Mouse (Mus musculus): ENCODE data around the gene Sez6l2. TPM values are rescaled to one million over a fixed set of nuclear protein-coding genes. Genes with fewer than 3 reads are reported as not detected.

Gene Sez6l2
- polyA plus RNA-seq, 1 experiment = not detected

DNA sequence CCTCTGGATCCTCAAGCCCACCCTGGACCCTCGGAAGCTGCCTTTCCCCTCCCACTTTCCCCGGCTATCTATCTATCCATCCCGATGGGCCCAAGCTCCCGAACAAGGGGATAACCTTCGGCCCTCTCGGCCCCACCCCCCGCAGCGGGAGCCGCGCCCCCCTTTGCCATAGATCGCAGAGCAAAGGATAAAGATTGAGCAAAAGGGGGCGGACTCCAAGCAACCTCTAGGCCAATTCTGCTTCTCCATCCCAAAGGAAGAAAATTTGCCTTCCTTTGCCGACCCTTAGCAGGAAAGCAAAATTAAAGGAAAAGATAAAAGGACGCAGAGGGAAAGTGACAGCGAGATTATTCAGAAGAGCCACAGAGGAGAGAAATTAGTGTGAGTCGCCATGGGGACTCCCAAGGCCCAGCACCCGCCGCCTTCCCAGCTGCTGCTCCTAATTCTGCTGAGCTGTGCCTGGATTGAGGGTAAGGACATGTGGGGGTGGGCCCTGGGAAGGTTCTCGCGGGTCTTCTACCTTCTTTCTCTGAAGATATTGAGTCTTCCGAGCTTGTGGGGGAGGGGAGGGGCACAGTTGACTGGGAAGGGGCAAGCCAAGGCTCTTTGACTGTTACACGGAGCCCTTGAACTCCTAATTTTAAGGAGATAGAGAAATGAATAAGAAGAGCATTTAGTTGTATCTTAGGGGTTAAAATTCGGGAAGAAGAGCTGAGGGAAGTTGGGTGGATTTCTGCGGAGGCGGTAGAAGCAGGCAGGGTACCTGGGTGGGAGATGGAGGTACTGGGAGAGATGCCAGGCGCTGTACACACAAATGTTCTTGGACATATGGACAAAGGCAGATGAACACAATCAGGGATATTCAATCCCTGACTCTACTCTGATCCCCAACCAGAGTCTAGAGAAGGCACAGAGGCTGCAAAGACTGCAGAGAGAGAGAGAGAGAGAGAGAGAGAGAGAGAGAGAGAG lies 568 bp downstream of the Sez6l2 start:
- WGBS = 2% methylated on average over 26 of the region's 26 CpGs
- Histone ChIP-seq H3K27ac (ENCODE audit: insufficient read depth, low read depth, low read length) (peak overlapping the region; percentile 95), H3K4me3 (ENCODE audit: insufficient read depth, low read depth, low read length) (peak overlapping the region; percentile 81), H3K4me1 (ENCODE audit: control insufficient read depth, insufficient read depth, low read length) (peaks cover 43% of the 10 kb centered on the region)
- TF ChIP-seq POLR2A (IDR thresholded peaks at IDR 0.05; ENCODE audit: insufficient read depth, low read depth, low read length) (no peak), CTCF (IDR thresholded peaks at IDR 0.05; ENCODE audit: insufficient read depth, low read depth, low read length) (no peak)

DNA sequence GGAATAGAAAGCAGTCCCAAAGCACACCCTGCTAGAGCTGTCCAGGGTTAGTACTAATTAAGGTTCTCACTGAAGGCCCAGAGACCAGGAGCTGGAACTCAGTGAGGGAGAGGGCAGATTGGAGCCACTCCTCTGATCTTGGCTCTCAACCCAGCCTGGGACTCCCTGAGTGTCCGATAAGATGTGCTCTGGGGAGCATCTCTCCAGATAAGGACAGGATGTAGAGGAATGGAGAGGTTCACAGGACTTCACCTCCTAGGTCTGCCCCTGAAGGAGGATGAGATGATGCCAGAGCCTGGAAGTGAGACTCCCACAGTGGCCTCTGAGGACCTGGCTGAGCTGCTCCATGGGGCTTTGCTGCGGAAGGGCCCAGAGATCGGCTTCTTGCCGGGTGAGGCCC lies 1.4 kb downstream of the Sez6l2 start:
- Histone ChIP-seq H3K4me3 (ENCODE audit: insufficient read depth, low read depth, low read length) (peak overlapping the region; percentile 81), H3K27ac (ENCODE audit: insufficient read depth, low read depth, low read length) (no peak overlapping the region; the same call in 1 of the 2 replicates), H3K4me1 (ENCODE audit: control insufficient read depth, insufficient read depth, low read length) (peaks cover 38% of the 10 kb centered on the region)
- TF ChIP-seq CTCF (IDR thresholded peaks at IDR 0.05; ENCODE audit: insufficient read depth, low read depth, low read length) (no peak), POLR2A (IDR thresholded peaks at IDR 0.05; ENCODE audit: insufficient read depth, low read depth, low read length) (no peak)
- WGBS = 11% methylated on average over 4 of the region's 4 CpGs

GRCm38 (mm10) chr7:126952646-126953045 lies 2.3 kb downstream of the Sez6l2 start:
- 2% methylated on average over 8 of the region's 8 CpGs for WGBS
- Histone ChIP-seq H3K27ac (ENCODE audit: insufficient read depth, low read depth, low read length) (no peak overlapping the region), H3K4me3 (ENCODE audit: insufficient read depth, low read depth, low read length) (0 out of 2 replicates have a peak overlapping the region, but pooled peaks have one; percentile 9), H3K4me1 (ENCODE audit: control insufficient read depth, insufficient read depth, low read length) (peaks cover 36% of the 10 kb centered on the region)
- TF ChIP-seq POLR2A (IDR thresholded peaks at IDR 0.05; ENCODE audit: insufficient read depth, low read depth, low read length) (no peak), CTCF (IDR thresholded peaks at IDR 0.05; ENCODE audit: insufficient read depth, low read depth, low read length) (no peak)

DNA sequence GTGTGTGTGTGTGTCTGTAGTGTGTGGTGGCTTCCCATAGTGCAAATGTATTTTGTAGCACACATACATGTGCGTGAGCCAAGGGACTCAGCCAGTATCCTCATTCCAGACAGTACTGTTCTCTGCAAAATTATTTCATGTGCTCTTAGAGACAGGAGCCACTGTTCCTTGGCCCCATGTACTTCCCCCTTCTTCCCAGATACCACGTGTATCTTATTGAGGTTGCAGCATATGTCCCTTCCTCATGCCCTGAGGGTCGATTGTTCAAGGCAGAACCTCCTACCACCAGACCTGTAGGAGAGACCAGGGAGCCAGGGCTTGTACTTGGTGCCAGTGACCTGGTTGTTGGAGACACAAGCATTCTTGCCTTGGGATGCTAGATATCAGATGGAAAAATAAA lies 4.8 kb downstream of the Sez6l2 start:
- Histone ChIP-seq H3K4me1 (ENCODE audit: control insufficient read depth, insufficient read depth, low read length) (peaks cover 19% of the 10 kb centered on the region), H3K4me3 (ENCODE audit: insufficient read depth, low read depth, low read length) (no peak overlapping the region), H3K27ac (ENCODE audit: insufficient read depth, low read depth, low read length) (no peak overlapping the region)
- 59% methylated on average over 3 of the region's 3 CpGs for WGBS
- TF ChIP-seq CTCF (IDR thresholded peaks at IDR 0.05; ENCODE audit: insufficient read depth, low read depth, low read length) = no peak
- no peak for TF ChIP-seq POLR2A (IDR thresholded peaks at IDR 0.05; ENCODE audit: insufficient read depth, low read depth, low read length)

DNA sequence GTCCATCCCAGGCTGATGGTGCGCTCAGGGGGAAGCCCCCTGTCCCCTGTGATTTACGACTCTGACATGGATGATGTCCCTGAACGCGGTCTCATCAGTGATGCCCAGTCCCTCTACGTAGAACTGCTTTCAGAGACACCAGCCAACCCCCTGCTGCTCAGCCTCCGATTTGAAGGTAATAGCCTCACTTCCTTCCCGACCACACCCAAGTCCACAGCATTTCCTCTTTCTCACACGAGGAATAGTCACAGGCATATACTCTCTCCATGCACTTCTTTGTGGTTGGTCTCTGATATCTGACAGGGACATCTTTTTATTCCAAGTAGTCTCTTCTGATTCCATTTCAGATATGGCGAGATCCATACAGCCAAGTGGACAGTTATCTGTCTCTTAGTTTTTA lies 9.4 kb downstream of the Sez6l2 start:
- WGBS = 70% methylated on average over 9 of the region's 9 CpGs
- Histone ChIP-seq H3K4me3 (ENCODE audit: insufficient read depth, low read depth, low read length) (no peak overlapping the region), H3K4me1 (ENCODE audit: control insufficient read depth, insufficient read depth, low read length) (no peaks in the 10 kb centered on the region), H3K27ac (ENCODE audit: insufficient read depth, low read depth, low read length) (no peak overlapping the region)
- TF ChIP-seq CTCF (IDR thresholded peaks at IDR 0.05; ENCODE audit: insufficient read depth, low read depth, low read length) = no peak
- TF ChIP-seq POLR2A (IDR thresholded peaks at IDR 0.05; ENCODE audit: insufficient read depth, low read depth, low read length) = no peak

GRCm38 (mm10) chr7:126961095-126961494 lies 10.7 kb downstream of the Sez6l2 start:
- no peak overlapping the region for H3K4me3 ChIP-seq (ENCODE audit: insufficient read depth, low read depth, low read length)
- 87% methylated on average over 5 of the region's 5 CpGs for WGBS
- H3K27ac ChIP-seq (ENCODE audit: insufficient read depth, low read depth, low read length) = no peak overlapping the region
- TF ChIP-seq CTCF (IDR thresholded peaks at IDR 0.05; ENCODE audit: insufficient read depth, low read depth, low read length) = no peak
- TF ChIP-seq POLR2A (IDR thresholded peaks at IDR 0.05; ENCODE audit: insufficient read depth, low read depth, low read length) = no peak
- no peaks in the 10 kb centered on the region for H3K4me1 ChIP-seq (ENCODE audit: control insufficient read depth, insufficient read depth, low read length)

DNA sequence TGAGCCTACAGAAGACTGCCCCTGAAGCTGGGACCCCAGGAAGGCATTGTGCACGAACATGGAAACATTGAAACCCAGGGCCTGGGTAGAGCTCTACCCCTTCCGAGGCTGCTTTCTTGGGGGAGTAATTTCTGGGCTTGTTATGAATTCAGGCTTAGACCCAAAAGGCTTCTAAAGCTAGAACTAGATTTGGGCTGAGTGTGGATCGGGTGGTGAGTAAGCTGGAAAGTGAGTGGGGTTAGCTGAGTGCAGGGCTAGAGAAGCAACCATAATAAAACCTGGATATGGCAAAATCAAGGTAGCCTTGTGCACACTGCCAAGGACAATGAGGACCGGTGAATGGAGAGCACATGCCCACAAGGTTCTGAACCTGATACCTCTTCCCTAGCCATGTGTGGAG lies 11.6 kb downstream of the Sez6l2 start:
- Histone ChIP-seq H3K27ac (ENCODE audit: insufficient read depth, low read depth, low read length) (no peak overlapping the region), H3K4me1 (ENCODE audit: control insufficient read depth, insufficient read depth, low read length) (no peaks in the 10 kb centered on the region), H3K4me3 (ENCODE audit: insufficient read depth, low read depth, low read length) (no peak overlapping the region)
- 86% methylated on average over 4 of the region's 4 CpGs for WGBS
- TF ChIP-seq POLR2A (IDR thresholded peaks at IDR 0.05; ENCODE audit: insufficient read depth, low read depth, low read length) = no peak
- TF ChIP-seq CTCF (IDR thresholded peaks at IDR 0.05; ENCODE audit: insufficient read depth, low read depth, low read length) = no peak

DNA sequence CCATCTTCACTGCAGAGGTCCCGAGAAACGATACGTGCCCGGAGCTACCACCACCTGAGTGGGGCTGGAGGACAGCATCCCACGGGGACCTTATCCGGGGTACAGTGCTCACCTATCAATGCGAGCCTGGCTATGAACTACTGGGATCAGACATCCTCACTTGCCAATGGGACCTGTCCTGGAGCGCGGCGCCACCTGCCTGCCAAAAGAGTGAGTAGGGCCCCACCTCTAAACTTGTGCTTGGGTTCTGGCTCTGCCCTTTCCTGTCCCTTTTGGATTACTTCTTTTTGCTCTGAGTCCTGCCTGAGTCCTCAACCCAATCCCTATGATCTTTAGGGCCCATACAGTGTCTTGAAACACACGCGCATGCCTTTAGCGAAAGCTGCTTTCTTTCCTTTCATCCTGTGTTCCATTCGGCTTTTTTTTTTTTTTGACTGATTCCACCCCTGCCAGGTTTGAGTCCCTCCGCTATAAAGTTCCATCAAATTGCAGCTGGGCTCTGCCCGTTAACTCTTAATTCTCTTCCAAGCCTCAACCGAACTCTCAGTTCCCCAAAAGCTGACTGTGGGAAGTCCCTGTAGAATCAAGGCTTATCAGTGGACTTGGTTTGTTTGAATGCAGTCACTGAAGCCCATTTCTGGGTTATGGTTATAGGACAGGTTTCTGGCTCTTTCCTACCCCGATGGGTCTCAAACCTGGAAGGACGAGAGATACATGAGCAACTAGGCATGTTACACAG lies 13.4 kb downstream of the Sez6l2 start:
- TF ChIP-seq POLR2A (IDR thresholded peaks at IDR 0.05; ENCODE audit: insufficient read depth, low read depth, low read length) (no peak), CTCF (IDR thresholded peaks at IDR 0.05; ENCODE audit: insufficient read depth, low read depth, low read length) (no peak)
- Histone ChIP-seq H3K4me3 (ENCODE audit: insufficient read depth, low read depth, low read length) (no peak overlapping the region), H3K4me1 (ENCODE audit: control insufficient read depth, insufficient read depth, low read length) (no peaks in the 10 kb centered on the region), H3K27ac (ENCODE audit: insufficient read depth, low read depth, low read length) (no peak overlapping the region)
- WGBS = 35% methylated on average over 19 of the region's 19 CpGs

GRCm38 (mm10) chr7:126965568-126965967 lies 15.2 kb downstream of the Sez6l2 start:
- H3K27ac ChIP-seq (ENCODE audit: insufficient read depth, low read depth, low read length) = no peak overlapping the region
- TF ChIP-seq POLR2A (IDR thresholded peaks at IDR 0.05; ENCODE audit: insufficient read depth, low read depth, low read length) = no peak
- no peak for TF ChIP-seq CTCF (IDR thresholded peaks at IDR 0.05; ENCODE audit: insufficient read depth, low read depth, low read length)
- no peak overlapping the region for H3K4me3 ChIP-seq (ENCODE audit: insufficient read depth, low read depth, low read length)
- 42% methylated on average over 3 of the region's 3 CpGs for WGBS
- no peaks in the 10 kb centered on the region for H3K4me1 ChIP-seq (ENCODE audit: control insufficient read depth, insufficient read depth, low read length)
